Mouse (Mus musculus) right cerebral cortex, adult 18-20 months (tissue): ENCODE measurements around the gene 6430531B16Rik.

Source experiments
- DNase-seq: peaks from one replicate; pipeline ENCODE4 v3.0.0; 2022; ENCODE audit warnings: mixed read lengths

The 6430531B16Rik gene

DNA sequence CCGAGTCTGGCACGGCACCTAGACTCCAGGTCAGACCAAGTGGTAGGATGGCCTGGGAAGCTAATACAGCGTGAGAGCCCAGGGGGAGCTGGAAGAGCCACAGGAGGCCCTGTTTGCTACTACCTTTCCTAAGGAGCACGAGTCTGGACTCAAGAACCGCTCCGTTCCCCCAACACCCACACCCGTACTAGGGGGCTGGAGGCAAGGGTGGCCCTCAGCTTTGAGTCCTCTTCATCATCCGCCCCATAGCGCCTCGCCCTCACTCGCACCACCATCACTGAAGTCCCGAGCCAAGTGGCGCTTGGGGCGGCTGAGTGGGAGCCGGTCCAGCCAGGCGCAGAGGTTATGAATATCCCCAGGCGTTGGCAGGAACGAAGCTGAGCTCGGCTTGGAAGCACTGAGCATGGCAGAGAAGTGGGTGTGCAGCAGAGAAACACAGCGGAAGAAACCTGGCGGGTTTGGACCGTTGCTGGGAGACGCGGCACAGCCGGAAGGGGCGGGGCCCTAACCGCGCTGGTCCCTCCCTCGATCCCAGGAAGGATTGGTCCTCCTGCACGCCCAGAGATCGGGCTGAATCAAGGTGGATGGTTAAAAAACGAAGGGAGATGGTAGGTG is at the start of gene 6430531B16Rik:
Gene 6430531B16Rik (minus strand): TSS at position 478 of the 615 bp plus-strand sequence.
- peak; percentile 94 for DNase-seq

DNA sequence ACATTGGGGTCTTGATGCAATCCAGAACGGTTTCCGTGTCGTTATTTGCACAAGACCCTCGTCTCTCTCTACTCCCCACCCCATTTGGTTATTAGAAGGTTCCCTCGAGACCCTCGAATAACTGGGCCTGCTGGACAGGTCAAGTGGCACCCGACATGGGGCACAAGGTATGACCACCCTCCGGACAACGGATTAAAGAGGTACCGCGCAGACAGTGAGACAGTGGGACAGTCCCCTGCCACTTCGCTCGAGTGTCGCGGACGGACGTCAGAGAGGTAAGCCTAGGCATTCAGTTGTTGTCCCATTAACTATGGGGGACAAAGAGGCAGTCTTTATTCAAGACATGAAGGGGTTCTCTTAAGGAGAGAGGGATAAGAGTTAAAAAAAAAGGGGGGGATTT is 32.8 kb upstream of the 6430531B16Rik start:
- no peak for DNase-seq

DNA sequence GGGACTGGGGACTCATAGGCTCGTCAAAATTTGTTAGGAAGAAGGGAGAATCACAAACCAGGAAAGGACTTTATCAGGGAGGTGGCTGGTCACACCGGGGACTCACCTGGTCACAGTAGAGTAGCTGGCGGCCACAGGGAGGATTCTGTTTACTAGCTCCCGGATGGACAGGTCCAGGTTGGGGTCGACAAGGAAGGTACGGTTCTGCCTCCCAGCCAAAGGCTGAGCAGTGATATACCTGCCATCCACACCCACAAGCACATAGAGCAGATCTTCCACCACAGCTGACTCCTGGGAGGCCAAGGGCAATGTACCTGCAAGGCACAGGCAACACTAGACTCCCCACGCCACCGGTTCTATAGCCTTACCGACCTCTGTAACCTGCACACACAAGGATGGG is 29.2 kb upstream of the 6430531B16Rik start:
- no peak for DNase-seq

DNA sequence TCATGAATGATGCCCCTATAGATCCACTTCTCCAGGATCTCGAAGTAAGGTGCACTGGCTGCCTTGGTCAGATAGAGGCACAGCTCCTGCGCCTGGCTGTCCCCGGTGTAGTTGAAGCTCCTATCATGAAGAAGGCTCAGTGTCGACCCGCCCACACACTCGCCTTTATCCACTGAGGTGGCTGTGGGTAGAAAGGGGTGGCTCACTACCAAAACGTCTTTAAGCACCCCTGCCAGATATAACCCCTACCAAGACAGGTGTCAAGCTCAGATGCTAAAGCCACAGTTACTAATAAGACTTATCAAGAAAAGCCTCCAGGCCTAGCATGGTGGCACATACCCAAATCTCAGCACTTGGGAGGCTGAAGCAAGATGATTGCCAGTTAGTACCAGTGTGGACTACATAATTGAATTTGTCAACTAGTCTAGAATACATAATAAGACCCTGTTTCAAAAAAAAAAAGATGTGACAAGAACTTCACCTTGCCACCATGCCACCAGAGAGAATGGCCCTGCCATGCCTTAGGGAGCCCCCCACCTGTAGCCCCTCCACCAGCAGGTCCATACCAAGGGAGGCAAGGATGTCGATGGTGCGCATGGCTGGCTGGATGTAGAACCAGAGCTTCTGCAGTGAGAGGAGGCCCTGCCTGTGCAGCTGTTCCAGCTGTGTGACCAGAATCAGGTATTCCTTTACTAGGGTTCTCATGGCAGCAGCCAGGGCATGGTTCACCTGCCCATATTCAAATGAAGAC is 28.5 kb upstream of the 6430531B16Rik start:
- DNase-seq, result no peak

DNA sequence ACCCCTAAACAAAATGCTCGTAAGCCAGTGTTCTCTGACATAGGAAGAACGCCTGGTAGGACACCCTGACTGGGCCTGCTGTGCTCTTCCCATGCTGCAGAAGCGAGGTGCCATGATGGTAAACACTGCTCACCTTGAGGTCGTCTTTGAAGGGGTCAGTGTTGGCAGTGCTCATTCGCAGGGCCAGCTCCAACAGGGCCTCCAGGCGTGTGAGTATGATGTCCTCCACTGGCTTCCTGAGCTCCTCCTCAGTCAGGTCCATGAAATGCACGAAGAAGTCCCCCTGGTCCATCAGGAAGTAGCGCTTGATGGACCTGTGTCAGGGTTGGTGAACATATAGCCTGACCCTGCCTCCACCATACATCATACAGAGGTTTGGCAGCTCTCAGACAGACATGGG is 26.1 kb upstream of the 6430531B16Rik start:
- no peak for DNase-seq

DNA sequence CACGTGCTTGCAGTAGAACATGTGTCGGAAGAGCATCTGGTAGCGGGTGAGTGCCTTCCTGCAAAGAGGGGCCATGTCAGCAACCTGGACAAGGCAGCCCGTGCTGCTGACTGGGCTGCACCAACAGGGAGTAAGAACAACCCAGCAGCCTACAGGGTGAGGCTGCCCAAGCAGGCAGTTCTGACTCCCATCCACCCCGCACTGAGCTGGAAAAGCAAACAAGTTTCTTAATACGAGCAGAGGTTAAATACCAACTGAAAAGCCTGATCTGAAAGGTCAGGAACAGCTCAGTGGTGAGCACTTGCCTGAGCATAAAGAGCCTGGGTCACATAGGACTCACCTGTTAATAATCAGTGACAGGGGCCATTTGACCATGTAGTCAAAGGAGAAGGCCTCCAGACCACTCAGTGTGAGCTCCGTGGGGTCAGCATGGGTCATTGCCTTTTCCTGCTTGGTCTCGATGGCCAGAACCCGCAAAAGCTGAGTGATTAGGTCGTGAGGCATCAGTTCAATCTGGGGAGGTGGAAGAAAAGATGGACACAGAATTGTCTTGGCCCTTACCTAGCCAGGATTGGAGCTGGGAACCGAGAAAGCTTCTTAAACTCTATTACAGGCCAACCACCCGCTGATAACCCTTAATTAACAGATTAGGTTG is 22.7 kb upstream of the 6430531B16Rik start:
- no peak for DNase-seq

DNA sequence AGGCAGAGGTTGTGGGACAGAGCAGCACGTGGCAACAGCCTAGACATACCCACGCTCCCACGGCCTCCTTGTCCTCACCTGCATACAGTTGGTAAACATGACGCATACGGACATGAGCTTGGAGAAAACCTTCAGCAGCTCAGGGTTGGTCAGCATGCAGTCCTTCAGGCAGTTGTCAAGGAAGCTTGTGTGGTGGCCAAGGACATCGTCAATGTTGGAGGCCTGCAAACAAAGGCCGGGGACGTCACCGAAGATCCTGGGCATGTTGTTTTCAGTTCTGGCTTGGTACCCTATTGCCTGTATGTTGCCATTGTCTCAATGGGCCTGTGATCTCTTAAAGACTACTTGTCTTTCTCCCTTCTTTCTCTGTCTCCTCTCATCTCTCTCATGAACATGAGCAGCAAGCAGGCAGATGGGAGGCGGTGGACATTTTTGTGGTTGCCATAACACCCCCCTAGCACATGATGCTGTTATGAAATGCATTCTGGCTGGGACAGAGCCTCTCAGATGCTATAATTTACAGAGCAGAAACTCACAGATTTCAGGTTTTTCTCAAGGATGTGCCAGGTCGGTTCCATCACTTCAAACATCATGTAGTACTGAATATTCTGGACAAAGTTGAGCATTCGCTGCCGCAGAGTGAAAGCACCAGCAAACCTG is 20.3 kb upstream of the 6430531B16Rik start:
- DNase-seq, result peak; percentile 63

DNA sequence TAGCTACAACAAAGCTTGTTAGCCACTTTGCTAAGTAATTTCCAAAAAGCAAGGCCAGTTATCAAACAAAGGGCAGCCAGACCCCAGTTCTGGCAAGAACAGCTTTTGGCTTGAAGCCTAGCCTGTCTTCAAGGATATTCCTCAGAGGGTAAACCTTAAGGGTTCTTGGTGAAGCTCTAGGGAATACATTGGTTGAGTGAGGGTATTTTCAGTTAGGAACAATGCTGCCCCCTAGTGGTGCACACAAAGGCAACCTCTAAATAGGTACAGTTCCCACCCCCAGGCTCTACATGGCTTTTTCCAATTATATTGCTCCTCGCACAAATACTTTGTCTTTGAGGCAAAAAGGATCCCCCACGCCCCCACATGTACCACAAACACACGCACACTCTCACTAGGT is 16.1 kb upstream of the 6430531B16Rik start:
- peak; percentile 71 for DNase-seq

DNA sequence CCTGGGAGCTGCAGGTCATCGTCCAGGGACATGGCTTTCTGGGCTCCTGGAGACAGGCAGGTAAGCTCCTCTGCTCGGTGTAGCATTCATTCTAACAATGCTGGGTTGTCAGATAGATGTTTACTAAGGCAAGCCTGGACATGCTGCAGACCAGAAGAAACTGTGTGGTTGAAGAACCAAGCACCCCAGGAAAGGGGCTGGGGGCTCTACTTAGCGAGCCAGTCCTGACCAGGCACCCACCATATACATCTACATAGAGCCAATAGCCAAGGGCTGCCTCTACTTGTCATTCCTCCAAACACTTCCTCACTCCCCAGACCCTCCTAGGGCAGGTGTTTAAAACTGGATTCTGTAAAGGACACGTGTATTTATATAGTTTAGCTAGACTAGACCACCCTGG is 15.6 kb upstream of the 6430531B16Rik start:
- DNase-seq, result no peak

DNA sequence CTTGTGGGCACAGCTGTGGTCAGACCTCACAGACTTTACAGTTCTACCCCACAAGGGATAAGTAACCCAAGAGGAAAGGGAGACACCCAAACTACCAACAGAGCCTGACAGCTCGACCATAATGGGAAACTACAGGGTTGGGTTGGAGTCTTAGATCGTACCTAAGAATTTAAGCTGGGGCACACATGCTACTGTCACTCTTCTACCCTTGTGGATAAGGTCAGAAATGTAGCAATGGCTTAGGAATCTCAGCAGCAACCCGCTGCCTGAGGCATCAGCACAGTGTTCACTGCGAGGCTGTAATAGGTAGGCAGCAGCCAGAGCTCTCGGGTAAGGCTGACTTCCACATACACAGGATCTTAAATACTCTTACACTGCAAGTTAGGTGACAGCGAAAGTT is 15.0 kb upstream of the 6430531B16Rik start:
- no peak for DNase-seq

DNA sequence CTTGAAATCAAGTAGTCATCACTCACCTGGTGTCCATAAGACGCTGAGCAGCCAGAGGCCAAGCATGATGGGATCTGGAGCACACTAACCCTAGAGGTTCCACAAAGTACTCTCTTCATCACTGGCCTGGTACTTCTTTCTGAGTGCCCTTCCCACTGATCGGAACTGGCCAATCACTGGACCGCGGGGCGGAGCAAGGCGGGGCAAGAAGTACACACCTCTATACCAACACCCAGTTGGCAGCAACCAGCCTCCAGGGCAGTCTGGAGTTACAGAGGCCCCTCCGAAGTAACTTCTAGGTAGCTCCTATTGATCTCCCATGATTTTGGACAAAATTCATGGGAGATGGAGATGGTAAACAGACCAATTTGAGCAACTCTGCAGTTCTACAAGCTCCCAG is 13.9 kb upstream of the 6430531B16Rik start, which contains the start of gene Adam8:
Gene Adam8 (minus strand): TSS at position 157 of the 400 bp plus-strand sequence.
- no peak for DNase-seq

DNA sequence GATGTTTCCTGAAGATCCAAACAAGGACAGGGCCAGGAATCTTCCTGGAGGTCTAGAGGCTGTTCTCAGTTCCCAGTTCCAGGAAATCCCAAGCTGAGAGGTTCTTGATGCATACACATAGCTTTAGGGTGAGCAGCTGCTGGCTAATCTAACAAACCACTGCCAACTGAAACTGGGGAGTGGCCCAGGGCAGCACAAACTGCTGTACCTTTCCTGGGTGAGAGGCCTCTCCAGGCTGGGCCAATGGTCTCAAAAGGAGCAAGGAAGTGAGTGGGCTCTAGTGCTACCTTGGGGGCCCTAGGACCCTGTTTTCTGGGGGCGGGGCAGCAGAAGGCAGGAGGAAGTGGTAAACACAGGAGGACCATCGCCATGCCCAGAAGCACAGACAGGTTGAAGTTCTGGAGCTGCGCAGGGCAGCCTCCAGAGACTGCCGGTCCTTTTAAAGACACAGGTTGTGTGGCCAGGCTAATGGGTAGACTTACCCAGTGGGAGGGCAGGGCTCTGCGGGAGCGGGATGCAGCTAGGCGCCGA is 12.4 kb upstream of the 6430531B16Rik start:
- DNase-seq, result no peak

DNA sequence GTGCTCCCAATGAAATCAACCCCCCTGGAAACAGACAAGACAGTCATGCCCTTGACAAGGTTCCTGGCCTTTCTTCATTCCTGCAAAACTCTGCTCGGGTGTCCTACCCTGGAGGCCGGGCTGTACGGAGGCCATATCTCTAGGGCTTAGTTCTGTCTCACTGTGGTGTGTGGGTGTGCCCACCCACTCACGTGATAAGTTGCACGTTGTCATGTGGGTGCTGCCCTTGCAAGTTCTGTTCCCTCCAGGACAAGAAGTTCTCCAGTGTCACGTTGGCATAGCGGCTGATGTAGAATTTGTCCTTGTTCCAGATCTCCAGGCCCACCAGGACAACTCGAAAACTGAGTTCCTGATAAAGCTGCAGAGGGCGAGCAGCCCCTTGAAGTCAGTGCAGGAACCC is 9.7 kb upstream of the 6430531B16Rik start:
- no peak for DNase-seq

DNA sequence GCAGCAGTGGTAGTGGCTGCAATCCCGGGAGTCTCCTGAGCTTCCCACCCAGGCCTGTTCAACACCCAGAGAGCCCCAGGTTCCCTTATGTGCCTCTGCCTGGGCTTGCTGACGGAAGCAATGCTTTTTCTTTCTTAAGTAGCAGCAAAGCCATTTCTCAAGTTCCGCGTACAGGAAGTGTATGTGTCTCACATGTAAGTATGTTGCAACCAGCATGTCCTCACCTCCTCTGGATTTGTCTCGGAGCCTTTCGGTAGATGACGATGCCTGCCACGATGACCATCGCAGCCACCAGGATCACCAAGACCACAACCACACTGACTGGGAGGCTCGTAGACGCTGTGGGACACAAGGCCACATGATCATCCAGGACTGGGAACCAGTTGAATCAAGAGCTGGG is 6.0 kb upstream of the 6430531B16Rik start:
- DNase-seq, result no peak

DNA sequence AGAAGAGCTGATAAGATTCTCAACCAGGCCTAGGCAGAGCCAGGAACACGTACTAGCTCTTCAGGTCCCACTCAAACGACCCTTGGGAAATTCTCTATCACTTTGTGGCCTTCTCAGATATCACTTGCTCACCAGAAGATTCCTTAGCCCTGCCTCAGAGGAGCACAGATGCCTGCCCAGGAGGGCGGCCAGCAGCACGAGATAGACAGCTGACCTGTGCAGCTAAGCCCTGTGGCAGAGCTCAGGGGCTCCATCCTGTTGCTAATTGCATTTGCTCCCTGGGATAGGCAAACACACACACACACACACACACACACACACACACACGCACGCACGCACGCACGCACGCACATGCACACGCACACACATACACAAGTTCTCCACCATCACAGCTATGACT is 3.5 kb upstream of the 6430531B16Rik start:
- DNase-seq, result no peak

DNA sequence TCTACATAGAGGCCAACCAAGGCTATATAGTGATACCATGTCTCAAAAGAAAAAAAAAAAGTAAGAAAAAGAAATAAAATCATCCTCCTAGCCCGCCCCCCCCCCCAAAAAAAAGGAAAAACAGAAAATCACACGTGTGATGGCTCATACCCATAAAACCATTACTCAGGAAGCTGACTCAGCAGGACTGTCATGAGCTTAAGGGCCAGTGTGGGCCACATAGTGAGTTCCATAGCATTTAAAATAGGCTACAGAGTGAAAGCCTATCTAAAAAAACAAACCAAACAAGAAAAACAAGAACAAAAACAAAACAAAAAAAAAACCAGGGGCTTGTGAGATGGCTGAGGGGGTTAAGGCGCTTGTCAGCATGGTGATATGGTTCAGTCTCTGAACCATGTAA is 2.2 kb upstream of the 6430531B16Rik start:
- no peak for DNase-seq

DNA sequence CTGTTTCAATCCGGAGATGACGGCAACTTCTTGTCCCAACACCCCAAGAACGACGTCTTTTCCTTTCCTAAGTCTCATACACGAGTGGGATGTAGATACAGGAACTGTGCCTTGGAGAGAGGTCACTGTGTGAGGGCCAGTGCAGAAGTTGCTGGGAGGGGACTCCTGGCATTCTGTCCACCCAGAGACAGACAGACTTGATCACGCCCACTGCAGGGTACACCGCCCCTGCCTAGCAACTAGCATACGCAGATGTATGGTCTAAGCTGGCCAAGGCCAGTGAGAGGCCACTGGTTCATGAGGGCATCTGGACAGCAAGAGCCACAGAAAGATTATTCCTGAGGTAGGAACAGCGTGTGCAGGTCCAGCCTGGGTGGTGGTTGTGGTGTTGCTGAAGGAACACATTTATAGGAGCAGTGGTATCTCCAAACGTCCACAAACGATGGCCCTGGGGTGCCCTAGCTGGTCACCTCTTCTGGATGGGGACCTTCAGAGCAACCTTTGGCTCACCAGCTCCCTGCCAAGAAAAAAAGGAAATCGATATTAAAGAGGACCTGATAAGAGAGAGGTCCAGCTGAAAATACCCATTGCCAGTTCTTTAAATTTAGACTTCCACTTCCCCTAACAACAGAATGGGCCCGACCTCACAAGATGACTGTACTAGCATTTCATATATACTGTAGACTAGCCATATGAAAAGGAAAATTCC is 610 bp upstream of the 6430531B16Rik start:
- peak; percentile 25 for DNase-seq

DNA sequence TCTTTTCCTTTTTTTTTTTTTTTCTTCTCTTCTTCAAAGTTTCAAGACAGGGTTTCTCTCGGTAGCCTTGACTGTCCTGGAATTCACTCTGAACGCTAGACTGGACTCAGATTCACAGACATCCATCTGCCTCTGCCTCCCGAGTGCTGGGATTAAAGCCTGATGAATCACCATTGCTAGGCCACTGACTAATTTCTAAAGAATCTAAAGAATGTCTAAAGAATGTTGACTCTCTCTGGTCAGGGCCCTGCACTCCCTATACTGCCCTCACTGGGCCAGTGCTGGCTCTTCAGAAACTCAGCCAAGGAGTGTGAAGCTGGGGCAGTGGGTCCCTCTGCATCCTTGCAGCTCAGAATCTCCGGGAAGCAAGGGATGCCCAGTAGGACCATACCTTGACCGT is 3.1 kb downstream of the 6430531B16Rik start:
- DNase-seq, result no peak

DNA sequence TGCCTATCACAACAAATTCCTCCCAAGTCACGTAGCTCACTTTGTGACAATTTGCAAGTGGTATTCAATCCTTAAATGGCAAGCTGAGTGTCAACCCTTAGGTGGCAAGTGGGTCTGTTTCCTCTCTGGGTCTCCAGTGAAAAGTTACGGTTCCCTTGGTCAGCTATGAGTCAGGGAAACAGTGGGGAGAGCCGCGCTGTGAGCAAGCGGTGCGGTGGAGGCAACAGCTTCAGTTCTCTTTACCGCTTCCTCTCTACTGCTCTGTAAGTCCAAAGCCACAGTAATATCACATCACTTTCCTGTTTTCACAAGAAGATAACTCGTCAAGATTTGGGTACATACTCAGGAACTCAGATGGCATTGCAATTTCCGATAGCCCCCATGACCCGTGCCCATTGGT is 4.2 kb downstream of the 6430531B16Rik start:
- no peak for DNase-seq

DNA sequence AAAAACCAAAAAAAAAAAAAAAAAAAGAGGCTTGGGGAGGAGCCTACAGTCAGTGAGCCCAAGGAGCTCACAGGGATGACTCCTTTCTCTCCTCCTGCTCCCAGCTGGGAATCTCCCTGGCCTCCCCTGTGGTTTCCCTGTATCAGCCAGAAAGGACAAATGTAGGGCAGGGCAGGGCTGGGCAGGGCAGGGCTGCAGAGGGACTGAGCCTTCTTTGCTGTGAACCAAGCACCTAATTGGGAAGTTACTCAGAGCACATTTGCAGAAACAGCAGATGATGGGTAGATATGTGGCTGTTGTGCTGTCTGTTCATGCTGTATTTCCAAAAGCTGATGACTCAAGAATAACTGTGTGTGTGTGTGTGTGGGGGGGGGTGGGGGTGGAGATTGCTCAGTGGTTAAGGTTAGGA is 5.6 kb downstream of the 6430531B16Rik start:
- DNase-seq, result no peak

DNA sequence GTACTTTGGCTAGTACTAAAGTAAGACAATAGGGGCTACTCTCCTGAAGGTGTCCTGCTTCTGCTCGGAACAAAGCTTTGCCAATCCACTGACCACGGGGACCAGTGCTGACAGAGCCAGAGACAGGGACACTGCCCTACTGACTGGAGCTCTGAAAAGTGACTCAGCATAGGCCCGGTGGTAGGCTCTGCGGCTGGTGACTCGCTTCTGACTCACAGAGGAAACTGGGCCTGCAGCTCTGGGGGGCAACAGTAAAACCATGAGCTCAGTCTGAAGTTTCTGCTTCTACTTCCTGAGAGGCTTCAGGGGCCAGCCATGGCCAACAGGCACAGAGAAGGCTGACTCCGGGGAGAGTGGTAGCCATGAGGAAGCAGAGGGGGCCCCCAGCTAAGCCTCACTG is 7.1 kb downstream of the 6430531B16Rik start:
- peak; percentile 24 for DNase-seq

DNA sequence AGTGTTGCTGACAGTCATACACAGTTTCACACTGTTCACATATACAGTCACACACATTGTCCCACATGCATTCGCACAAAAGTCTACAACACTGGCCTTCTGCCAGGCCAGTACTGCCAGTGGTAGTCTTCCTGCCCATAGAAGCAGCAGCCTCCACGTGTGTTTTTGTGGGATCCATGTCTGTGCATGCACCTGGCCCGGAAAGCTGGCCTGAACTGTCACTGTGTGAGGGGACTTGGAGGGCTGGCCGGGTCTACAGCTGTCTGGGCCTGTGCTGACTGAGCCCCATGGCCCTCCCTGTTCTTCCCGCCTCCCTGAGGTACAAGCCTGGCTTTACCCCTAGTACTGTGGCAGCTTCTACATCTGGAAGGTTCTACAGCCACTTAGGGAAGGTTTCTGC is 7.6 kb downstream of the 6430531B16Rik start:
- no peak for DNase-seq
